Mouse (Mus musculus) liver, adult 2 months (tissue): Measurements from ENCODE around the gene Nrp1. TPM values are rescaled to one million over a fixed set of nuclear protein-coding genes. Genes with fewer than 3 reads are reported as not detected.

Experiments used
- DNase-seq: peaks from one replicate; pipeline ENCODE4 v3.0.0-alpha.2; 2011; ENCODE audit warnings: low read depth, low spot score; ENCODE audit errors: extremely low read depth
- H3K27ac ChIP-seq: fragments of 200-500 bp; replicated peaks from 2 replicates; pipeline ENCODE4 v1.5.1; 2012; ENCODE audit warnings: low read depth, mild to moderate bottlenecking, control low read depth, inconsistent platforms, low read length; ENCODE audit not compliant: insufficient read depth
- H3K27me3 ChIP-seq: fragments of 200-500 bp; 2 replicates; pipeline ENCODE4 v1.6.1; 2012; ENCODE audit warnings: mild to moderate bottlenecking, moderate library complexity, low read length, inconsistent platforms; ENCODE audit not compliant: control insufficient read depth, insufficient read depth
- H3K36me3 ChIP-seq: fragments of 200-500 bp; 2 replicates; pipeline ENCODE4 v1.6.1; 2012; ENCODE audit warnings: low read length, inconsistent platforms; ENCODE audit not compliant: control insufficient read depth, insufficient read depth
- H3K4me1 ChIP-seq: fragments of 200-500 bp; 2 replicates; pipeline ENCODE4 v1.6.1; 2011; ENCODE audit warnings: low read length; ENCODE audit not compliant: control insufficient read depth, insufficient read depth
- H3K4me3 ChIP-seq: fragments of 200-500 bp; 2 replicates; pipeline ENCODE4 v1.5.1; 2011; ENCODE audit warnings: low read depth, mild to moderate bottlenecking, control low read depth, low read length, moderate library complexity; ENCODE audit not compliant: insufficient read depth
- H3K79me2 ChIP-seq: fragments of 200-500 bp; 2 replicates; pipeline ENCODE4 v1.6.1; 2012; ENCODE audit warnings: inconsistent platforms, mild to moderate bottlenecking, low read length, moderate library complexity; ENCODE audit not compliant: control insufficient read depth, insufficient read depth
- H3K9ac ChIP-seq: fragments of 200-500 bp; 2 replicates; pipeline ENCODE4 v1.6.1; 2012; ENCODE audit warnings: low read depth, mild to moderate bottlenecking, control low read depth, inconsistent platforms, low read length
- CTCF ChIP-seq: fragments of 200-500 bp; IDR thresholded peaks from 2 replicates; pipeline ENCODE4 v1.5.1; 2011; ENCODE audit warnings: low read depth, low read length, control low read depth
- POLR2A ChIP-seq: fragments of 200-500 bp; IDR thresholded peaks from 2 replicates; pipeline ENCODE4 v1.6.1; 2011; ENCODE audit warnings: low read length, control low read depth; ENCODE audit not compliant: insufficient read depth; ENCODE audit errors: extremely low read depth
- whole genome bisulfite sequencing: fragments of 180-500 bp; shearing (Covaris S2); methylation state at CpG from one replicate; pipeline ENCODE4 v1.1.7; 2018; 5-methylcytosine and 5-hydroxymethylcytosine counted together
- polyA plus RNA-seq: library from polyadenylated mRNA; depleted of rRNA; stranded (reverse); fragments of >200 nt; gene quantifications from 2 replicates; pipeline ENCODE4 v1.2.3, GENCODE M21; 2012
- total RNA-seq: library from RNA; depleted of rRNA; stranded (reverse); fragments of >200 nt; gene quantifications from 2 replicates; pipeline ENCODE4 v1.2.3, GENCODE M21; 2014

The Nrp1 gene
- total and polyA plus RNA-seq, 2 experiments, result 22.2 to 54.1 TPM

GRCm38 (mm10) chr8:128534442-128534871 is 176.1 kb downstream of the Nrp1 start:
- Histone ChIP-seq H3K79me2 (no peaks in the 10 kb centered on the region), H3K4me3 (no peak overlapping the region), H3K4me1 (no peaks in the 10 kb centered on the region), H3K36me3 (no peaks in the 10 kb centered on the region), H3K27me3 (no peaks in the 10 kb centered on the region; the same call in 1 of the 2 replicates), H3K9ac (no peak overlapping the region), H3K27ac (no peak overlapping the region)
- DNase-seq, result no peak
- 60% methylated on average over 3 of the region's 3 CpGs for WGBS
- no peak for TF ChIP-seq POLR2A
- no peak for TF ChIP-seq CTCF

- no peaks in the 10 kb centered on the region for H3K79me2 ChIP-seq
- H3K27ac ChIP-seq, result no peak overlapping the region
- no peaks in the 10 kb centered on the region for H3K4me1 ChIP-seq
- DNase-seq, result no peak
- no peaks in the 10 kb centered on the region for H3K36me3 ChIP-seq
- H3K27me3 ChIP-seq, result no peaks in the 10 kb centered on the region; the same call in 1 of the 2 replicates
- no peak overlapping the region for H3K4me3 ChIP-seq
- TF ChIP-seq POLR2A (no peak), CTCF (no peak)
- H3K9ac ChIP-seq, result no peak overlapping the region
These were observed 177.3 kb downstream of the Nrp1 start for GRCm38 (mm10) chr8:128535685-128536084.

- no peak overlapping the region for H3K4me3 ChIP-seq
- H3K36me3 ChIP-seq, result no peaks in the 10 kb centered on the region
- no peaks in the 10 kb centered on the region for H3K79me2 ChIP-seq
- H3K4me1 ChIP-seq, result no peaks in the 10 kb centered on the region
- TF ChIP-seq CTCF (no peak), POLR2A (no peak)
- H3K27ac ChIP-seq, result no peak overlapping the region
- H3K9ac ChIP-seq, result no peak overlapping the region
- 65% methylated on average over 1 of the region's 1 CpGs for WGBS
- no peaks in the 10 kb centered on the region for H3K27me3 ChIP-seq
- DNase-seq, result no peak
These were observed 180.0 kb downstream of the Nrp1 start for GRCm38 (mm10) chr8:128538378-128538777.

GRCm38 (mm10) chr8:128541355-128542090 is 183.1 kb downstream of the Nrp1 start:
- no peak overlapping the region for H3K9ac ChIP-seq
- no peaks in the 10 kb centered on the region for H3K27me3 ChIP-seq
- no peak overlapping the region for H3K4me3 ChIP-seq
- H3K4me1 ChIP-seq, result no peaks in the 10 kb centered on the region
- no peaks in the 10 kb centered on the region for H3K79me2 ChIP-seq
- no peak for TF ChIP-seq POLR2A
- no peak for TF ChIP-seq CTCF
- no peak overlapping the region for H3K27ac ChIP-seq
- 74% methylated on average over 1 of the region's 1 CpGs for WGBS
- no peaks in the 10 kb centered on the region for H3K36me3 ChIP-seq
- no peak for DNase-seq

GRCm38 (mm10) chr8:128544128-128544846 is 185.9 kb downstream of the Nrp1 start:
- no peak overlapping the region for H3K9ac ChIP-seq
- TF ChIP-seq CTCF (no peak), POLR2A (no peak)
- H3K27ac ChIP-seq, result no peak overlapping the region
- no peak for DNase-seq
- WGBS, result 60% methylated on average over 2 of the region's 2 CpGs
- H3K27me3 ChIP-seq, result no peaks in the 10 kb centered on the region
- no peaks in the 10 kb centered on the region for H3K4me1 ChIP-seq
- H3K36me3 ChIP-seq, result no peaks in the 10 kb centered on the region
- H3K4me3 ChIP-seq, result no peak overlapping the region
- no peaks in the 10 kb centered on the region for H3K79me2 ChIP-seq

- Histone ChIP-seq H3K79me2 (no peaks in the 10 kb centered on the region), H3K9ac (no peak overlapping the region), H3K4me1 (no peaks in the 10 kb centered on the region), H3K4me3 (no peak overlapping the region), H3K36me3 (no peaks in the 10 kb centered on the region), H3K27ac (no peak overlapping the region), H3K27me3 (no peaks in the 10 kb centered on the region)
- WGBS, result 79% methylated on average over 1 of the region's 1 CpGs
- DNase-seq, result no peak
- no peak for TF ChIP-seq CTCF
- TF ChIP-seq POLR2A, result no peak
These were observed 187.9 kb downstream of the Nrp1 start for GRCm38 (mm10) chr8:128546287-128546686.
